In the genomic region with DNA sequence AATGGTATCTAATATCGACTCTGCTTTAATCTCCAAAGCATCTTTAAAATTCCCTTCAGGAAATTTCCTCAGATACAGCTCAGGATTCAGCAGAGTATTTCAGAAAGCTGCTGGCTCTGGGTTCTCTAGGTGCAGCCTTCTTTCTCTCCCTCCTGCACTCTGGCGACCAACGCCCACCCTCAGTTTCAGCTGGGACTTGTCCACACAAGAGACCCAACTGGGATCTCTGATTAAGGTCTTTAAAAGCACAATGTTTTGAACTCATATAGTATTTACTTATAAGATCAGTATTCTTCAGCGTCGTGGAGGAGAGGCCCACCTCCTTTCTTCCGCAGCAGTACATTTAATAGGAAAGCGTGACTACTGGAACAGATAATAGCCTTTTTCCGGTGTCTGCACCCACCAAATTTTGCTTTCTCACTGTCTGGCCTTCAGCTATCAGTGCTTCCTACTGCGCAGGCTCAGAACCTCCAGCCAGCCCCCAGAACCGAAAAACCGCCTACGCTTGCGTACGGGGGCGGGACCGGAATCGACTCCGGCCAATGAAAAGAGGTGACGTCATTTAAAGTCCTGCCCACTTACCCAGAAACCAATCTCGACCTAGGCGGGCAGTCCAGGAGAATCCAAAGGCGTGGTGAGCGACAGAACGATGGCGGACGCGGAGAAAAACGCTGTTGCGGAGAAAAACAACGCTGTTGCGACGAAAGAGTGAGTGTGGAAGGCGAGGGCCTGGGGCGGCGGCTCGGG, we compare ENCODE assay signal across 7 mouse cellular contexts. TPM values are rescaled to one million over a fixed set of nuclear protein-coding genes. Genes with fewer than 3 reads are reported as not detected.
DNase-seq lines count a peak whose midpoint lies in the region; ATAC-seq lines count a peak whose summit lies in the region.

A gene (plus strand): TSS at position 576 of the 747 bp plus-strand sequence.

- H3K27me3 ChIP-seq in intestine, embryonic 15.5 days (replicated peaks), result no peaks in the 10 kb centered on the region; the same call in 1 of the 2 replicates
- no peaks in the 10 kb centered on the region for H3K27me3 ChIP-seq in midbrain, embryonic 10.5 days (ENCODE audit: low read depth, poor library complexity, severe bottlenecking)

- H3K4me1 ChIP-seq in intestine, embryonic 15.5 days (replicated peaks), result peaks cover 10% of the 10 kb centered on the region
- peaks cover 25% of the 10 kb centered on the region for H3K4me1 ChIP-seq in midbrain, embryonic 10.5 days

- ATAC-seq in intestine, embryonic 15.5 days, result peak; percentile 99

- H3K4me3 ChIP-seq in intestine, embryonic 15.5 days (replicated peaks), result peak within 1 kb of the TSS; percentile 82
- H3K4me3 ChIP-seq in midbrain, embryonic 10.5 days, result peak within 1 kb of the TSS; percentile 81

- peak; percentile 98 for DNase-seq in adrenal gland, adult 2 months
- peak; percentile 93 for DNase-seq in embryo, embryonic 11.5 days (ENCODE audit: low read depth, low spot score)
- DNase-seq in gastrocnemius, postnatal 36 days, result peak; percentile 91 to 92
- peak; percentile 95 to 99 for DNase-seq in left cerebral cortex, postnatal 25 days (ENCODE audit: low spot score in 2 of 2)
- peak; percentile 94 for DNase-seq in midbrain, embryonic 10.5 days (ENCODE audit: low spot score)
- DNase-seq in right cerebral cortex, postnatal 4 days, result peak; percentile 92

- peak within 1 kb of the TSS; percentile 70 for H3K4me2 ChIP-seq in intestine, embryonic 15.5 days (replicated peaks)

- peaks cover 18% of the 10 kb centered on the region; the same call in 1 of the 2 replicates for H3K36me3 ChIP-seq in intestine, embryonic 15.5 days
- H3K36me3 ChIP-seq in midbrain, embryonic 10.5 days, result peaks cover 36% of the 10 kb centered on the region

- peak within 1 kb of the TSS; percentile 93 for H3K27ac ChIP-seq in intestine, embryonic 15.5 days
- peak within 1 kb of the TSS; percentile 91 for H3K27ac ChIP-seq in midbrain, embryonic 10.5 days (replicated peaks)

- 3% methylated on average over 36 of the region's 36 CpGs for WGBS in intestine, embryonic 15.5 days
- 2% methylated on average over 36 of the region's 36 CpGs for WGBS in midbrain, embryonic 10.5 days

- intact Hi-C loops in gastrocnemius, postnatal 36 days (cut with DNase I), result no loop called here
- intact Hi-C loops in left cerebral cortex, postnatal 25 days (cut with DNase I), result loop anchor here (5.0 to 10.0 kb wide), 3 partner anchors 443 to 1170 kb away; a partner anchor contains a TSS

- no peaks in the 10 kb centered on the region for H3K9me3 ChIP-seq in intestine, embryonic 15.5 days
- no peaks in the 10 kb centered on the region for H3K9me3 ChIP-seq in midbrain, embryonic 10.5 days (replicated peaks)

- peak within 1 kb of the TSS; percentile 76 for H3K9ac ChIP-seq in intestine, embryonic 15.5 days

RNA-seq across cellular contexts. Expression of the gene that starts here (rescaled TPM):
- total RNA-seq in adrenal gland, adult 2 months (2021), result 100 to 1,000 TPM; 138 to 145 TPM
- 31.6 and 32.0 TPM in 2 replicates for polyA plus RNA-seq in adrenal gland, adult 2 months (2012; rRNA removed)
- 10 to 100 TPM; 27.2 to 29.7 TPM for total RNA-seq in gastrocnemius, postnatal 36 days (2021)
- 204 and 216 TPM in 2 replicates for polyA plus RNA-seq in intestine, embryonic 15.5 days (2015; fragmentation: Nextera tagmentation; extraction: Ambion mirVana)
- total RNA-seq in left cerebral cortex, postnatal 25 days (2021), result 100 to 1,000 TPM; 888 to 952 TPM
- 402 and 417 TPM in 2 replicates for polyA plus RNA-seq in midbrain, embryonic 10.5 days (2016; fragmentation: Nextera tagmentation; extraction: Ambion mirVana)

Comparison
In these comparisons a context has a peak if more than half of its experiments do, and no peak if none do; other contexts are left out.
1. Peak in every context shown above with its lines: DNase-seq, ATAC-seq, H3K4me3 ChIP-seq and H3K27ac ChIP-seq.
2. RNA of the gene that starts here (total RNA-seq): 888 to 952 TPM in left cerebral cortex, postnatal 25 days; 138 to 145 TPM in adrenal gland, adult 2 months and 27.2 to 29.7 TPM in gastrocnemius, postnatal 36 days; every median in the first group is over 4 times any median in the second.